Mouse (Mus musculus) ES-Bruce4 (cell line): ENCODE data around the gene Rem1.

ENCODE experiments used
- CTCF ChIP-seq: IDR thresholded peaks from one replicate; pipeline ENCODE4 v1.8.1; 2011; ENCODE audit warnings: low read depth, low read length
- EP300 ChIP-seq: IDR thresholded peaks from 2 replicates; pipeline ENCODE4 v1.6.1; 2011; ENCODE audit warnings: low read depth, low read length; ENCODE audit not compliant: insufficient read depth
- POLR2A ChIP-seq: IDR thresholded peaks from one replicate; pipeline ENCODE4 v1.8.1; 2011; ENCODE audit warnings: low read length; ENCODE audit not compliant: insufficient read depth

- no peak for TF ChIP-seq POLR2A
- peak; percentile 63 for TF ChIP-seq CTCF
- no peak for TF ChIP-seq EP300
These were observed 11.2 kb upstream of the Rem1 start for GRCm38 (mm10) chr2:152615563-152615962.
